Mouse (Mus musculus): ENCODE measurements at regions not wholly inside any gene's neighbourhood (a gene's known extent, or its start where the extent isn't known, plus 50 kb on each side); places are given as distances from the start of the nearest gene placed in this dataset.
A peak's percentile ranks its signal among the peaks of the same experiment; 100 is the strongest.

DNA sequence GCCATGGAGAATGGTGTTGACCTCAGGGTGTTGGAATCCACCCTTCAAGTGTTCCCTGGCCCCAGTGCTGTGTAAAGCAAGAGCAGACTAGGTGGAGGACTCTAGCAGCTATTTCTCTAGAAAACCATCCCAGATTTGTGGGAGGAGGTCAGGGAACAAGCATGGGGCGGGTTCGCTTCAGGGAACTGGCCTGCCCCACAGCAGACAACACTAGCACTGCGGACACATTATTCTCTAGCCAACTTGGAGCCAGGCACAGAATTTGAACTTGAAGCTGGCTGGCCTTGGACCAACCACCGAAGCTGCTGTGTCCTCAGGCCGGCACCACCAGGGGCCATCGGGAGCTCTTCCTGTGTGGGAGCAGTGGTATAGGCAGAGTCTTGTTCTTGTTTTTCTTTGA is 227.5 kb upstream of the Adra1b start:
- ATAC-seq (replicated peaks in 1 of 2; ENCODE audit: insufficient read depth in 1 of 2, low FRiP score in 2 of 2, low TSS enrichment in 1 of 2, low read depth in 1 of 2, poor library complexity in 2 of 2, severe bottlenecking in 2 of 2), result no peak

GRCm38 (mm10) chr11:44133244-44133643 is 232.2 kb upstream of the Adra1b start:
- ATAC-seq (replicated peaks in 1 of 2; ENCODE audit: insufficient read depth in 1 of 2, low FRiP score in 2 of 2, low TSS enrichment in 1 of 2, low read depth in 1 of 2, poor library complexity in 2 of 2, severe bottlenecking in 2 of 2), result no peak

GRCm38 (mm10) chr11:44136024-44136423 is 235.0 kb upstream of the Adra1b start:
- peak; percentile 92 to 97 for ATAC-seq (replicated peaks in 1 of 2; ENCODE audit: insufficient read depth in 1 of 2, low FRiP score in 2 of 2, low TSS enrichment in 1 of 2, low read depth in 1 of 2, poor library complexity in 2 of 2, severe bottlenecking in 2 of 2)

DNA sequence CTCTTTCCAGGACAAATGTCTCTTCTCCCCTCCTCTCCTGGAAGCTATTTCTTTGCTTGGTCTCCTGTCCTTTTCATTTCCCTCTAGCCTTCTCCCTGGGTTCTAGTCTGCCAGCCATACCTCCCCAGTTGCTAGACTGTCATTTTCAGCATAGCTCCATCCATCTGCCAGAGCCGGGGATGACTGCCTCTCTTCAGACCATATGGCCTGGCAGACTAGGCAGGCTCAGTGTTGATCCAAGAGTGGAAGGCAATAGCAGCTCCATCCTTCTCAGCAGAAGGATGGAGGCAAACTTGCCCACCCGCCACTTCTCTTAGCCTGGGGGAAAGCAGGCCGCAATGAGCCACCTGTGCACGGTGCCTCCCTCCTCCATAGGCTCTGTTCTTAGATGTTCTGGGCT is 242.0 kb upstream of the Adra1b start:
- no peak for ATAC-seq (replicated peaks in 1 of 2; ENCODE audit: insufficient read depth in 1 of 2, low FRiP score in 2 of 2, low TSS enrichment in 1 of 2, low read depth in 1 of 2, poor library complexity in 2 of 2, severe bottlenecking in 2 of 2)

- no peak for ATAC-seq (replicated peaks in 1 of 2; ENCODE audit: insufficient read depth in 1 of 2, low FRiP score in 2 of 2, low TSS enrichment in 1 of 2, low read depth in 1 of 2, poor library complexity in 2 of 2, severe bottlenecking in 2 of 2)
These were observed 243.5 kb upstream of the Adra1b start for GRCm38 (mm10) chr11:44144477-44144876.

DNA sequence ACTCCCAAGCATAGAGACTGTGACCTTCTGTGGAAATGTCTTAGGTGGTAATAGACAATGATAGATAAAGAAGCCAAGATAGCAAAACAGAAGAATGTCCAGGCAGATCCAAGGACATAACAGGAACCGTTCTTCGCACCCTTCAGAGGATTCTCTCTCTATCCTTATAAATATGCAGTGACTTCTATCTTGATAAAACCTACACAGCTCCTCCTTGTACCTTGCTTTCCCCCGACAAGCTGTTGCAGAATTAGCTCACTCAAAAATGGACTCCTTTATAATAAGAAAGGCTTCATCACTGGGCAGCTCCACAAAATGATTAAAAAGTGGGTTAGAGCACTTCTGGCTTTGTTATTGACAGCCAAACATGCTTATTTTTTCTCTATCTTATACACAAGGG is 245.4 kb upstream of the Adra1b start:
- no peak for ATAC-seq (replicated peaks in 1 of 2; ENCODE audit: insufficient read depth in 1 of 2, low FRiP score in 2 of 2, low TSS enrichment in 1 of 2, low read depth in 1 of 2, poor library complexity in 2 of 2, severe bottlenecking in 2 of 2)

- ATAC-seq (replicated peaks in 1 of 2; ENCODE audit: insufficient read depth in 1 of 2, low FRiP score in 2 of 2, low TSS enrichment in 1 of 2, low read depth in 1 of 2, poor library complexity in 2 of 2, severe bottlenecking in 2 of 2), result no peak
These were observed 246.3 kb upstream of the Il12b start for GRCm38 (mm10) chr11:44153576-44153975.

GRCm38 (mm10) chr11:44155591-44155990 is 244.3 kb upstream of the Il12b start:
- no peak for ATAC-seq (replicated peaks in 1 of 2; ENCODE audit: insufficient read depth in 1 of 2, low FRiP score in 2 of 2, low TSS enrichment in 1 of 2, low read depth in 1 of 2, poor library complexity in 2 of 2, severe bottlenecking in 2 of 2)

DNA sequence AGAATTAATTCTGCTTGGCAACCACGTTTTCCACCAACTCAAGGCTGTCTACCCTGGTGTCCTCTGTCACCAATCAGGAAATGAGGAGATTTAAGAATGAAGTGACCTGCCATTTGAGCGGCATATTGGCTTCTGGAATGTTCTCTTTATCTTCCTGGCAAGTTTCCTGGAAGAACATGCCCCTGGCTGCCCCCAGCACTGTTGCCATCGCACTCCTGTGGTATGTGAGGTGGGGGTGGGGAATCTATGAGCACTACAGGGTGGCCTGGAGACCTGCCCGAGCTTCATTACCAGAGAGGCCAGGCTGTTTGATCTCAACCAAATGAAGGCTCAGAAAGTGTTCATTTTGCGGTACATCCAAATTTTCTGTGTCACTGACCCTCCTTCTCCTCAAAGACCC is 243.8 kb upstream of the Il12b start:
- no peak for ATAC-seq (replicated peaks in 1 of 2; ENCODE audit: insufficient read depth in 1 of 2, low FRiP score in 2 of 2, low TSS enrichment in 1 of 2, low read depth in 1 of 2, poor library complexity in 2 of 2, severe bottlenecking in 2 of 2)

- no peak for ATAC-seq (replicated peaks in 1 of 2; ENCODE audit: insufficient read depth in 1 of 2, low FRiP score in 2 of 2, low TSS enrichment in 1 of 2, low read depth in 1 of 2, poor library complexity in 2 of 2, severe bottlenecking in 2 of 2)
These were observed 243.1 kb upstream of the Il12b start for GRCm38 (mm10) chr11:44156490-44157345.

- ATAC-seq (replicated peaks in 1 of 2; ENCODE audit: insufficient read depth in 1 of 2, low FRiP score in 2 of 2, low TSS enrichment in 1 of 2, low read depth in 1 of 2, poor library complexity in 2 of 2, severe bottlenecking in 2 of 2), result no peak
These were observed 241.6 kb upstream of the Il12b start for GRCm38 (mm10) chr11:44158236-44158635.

DNA sequence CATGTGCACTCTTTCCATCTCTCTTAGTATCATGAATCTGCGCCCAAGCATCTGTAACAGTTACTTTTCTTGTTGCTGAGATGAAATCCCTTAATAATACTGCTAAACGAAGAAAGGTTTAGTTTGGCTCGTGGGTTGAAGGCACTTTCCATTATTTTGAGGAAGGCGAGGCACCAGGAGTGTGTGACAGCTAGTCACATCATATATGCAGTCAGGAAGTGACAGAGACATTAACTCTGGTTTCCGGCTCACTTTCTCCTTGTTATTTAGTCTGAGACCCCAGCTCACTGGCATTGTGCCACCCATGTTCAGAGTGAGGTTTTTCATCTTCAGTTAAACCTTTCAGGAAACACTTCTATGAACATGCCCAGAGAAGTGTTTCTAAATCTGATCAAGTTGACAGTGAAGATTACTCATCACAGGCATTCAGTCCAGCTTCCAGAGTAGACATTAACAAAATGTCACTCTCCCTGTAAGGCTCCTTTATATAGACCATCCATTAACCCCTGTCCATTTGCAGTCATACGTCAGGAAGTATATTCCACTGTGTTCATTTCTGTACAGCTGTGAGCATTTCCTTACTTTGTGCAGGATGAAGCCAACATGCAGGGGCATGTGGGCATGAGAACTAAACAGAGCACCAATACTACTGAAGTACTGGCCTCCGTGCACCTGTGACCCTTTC is 238.0 kb upstream of the Il12b start:
- 0 out of 4 replicates have a peak, but pooled peaks of 1 of the 2 experiments have one; percentile 17 for ATAC-seq (replicated peaks in 1 of 2; ENCODE audit: insufficient read depth in 1 of 2, low FRiP score in 2 of 2, low TSS enrichment in 1 of 2, low read depth in 1 of 2, poor library complexity in 2 of 2, severe bottlenecking in 2 of 2)

GRCm38 (mm10) chr11:44163049-44163448 is 236.8 kb upstream of the Il12b start:
- ATAC-seq (replicated peaks in 1 of 2; ENCODE audit: insufficient read depth in 1 of 2, low FRiP score in 2 of 2, low TSS enrichment in 1 of 2, low read depth in 1 of 2, poor library complexity in 2 of 2, severe bottlenecking in 2 of 2), result no peak

DNA sequence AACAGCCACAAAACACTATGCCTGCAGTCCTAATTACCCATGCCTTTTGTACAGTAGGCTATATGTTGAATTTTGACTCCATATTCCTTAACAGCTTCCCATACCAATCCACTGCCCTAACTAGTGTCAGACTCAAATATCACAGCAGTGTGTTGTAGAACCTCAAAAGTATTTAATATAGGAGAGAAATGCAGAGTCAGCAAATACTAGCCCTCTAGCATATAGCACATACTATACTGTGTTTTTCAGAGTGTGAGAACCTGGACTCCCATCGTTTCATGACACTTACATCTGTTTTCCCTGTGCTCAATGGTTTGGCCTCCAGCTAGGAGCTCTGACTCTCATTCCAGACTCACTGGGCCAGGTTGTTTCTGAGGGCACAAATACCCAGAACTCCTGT is 236.1 kb upstream of the Il12b start:
- ATAC-seq (replicated peaks in 1 of 2; ENCODE audit: insufficient read depth in 1 of 2, low FRiP score in 2 of 2, low TSS enrichment in 1 of 2, low read depth in 1 of 2, poor library complexity in 2 of 2, severe bottlenecking in 2 of 2), result no peak

DNA sequence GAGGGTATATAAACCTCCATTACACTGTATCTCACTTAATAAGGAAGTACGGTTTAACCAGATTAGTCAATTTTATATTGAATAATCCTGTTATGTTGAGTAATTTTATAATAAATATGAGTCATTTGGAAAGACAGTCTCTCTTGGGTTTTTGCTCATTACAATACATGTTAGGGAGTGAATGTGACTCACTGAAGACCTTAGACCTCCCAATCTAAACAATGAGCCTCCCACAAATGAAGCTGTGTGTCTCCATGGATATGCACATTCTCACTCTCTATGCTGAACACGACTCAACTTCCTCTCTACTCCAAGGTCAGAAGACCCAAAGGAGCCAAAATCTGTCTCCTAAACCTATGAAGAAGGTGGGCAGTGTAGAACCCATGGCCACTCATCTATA is 235.7 kb upstream of the Il12b start:
- no peak for ATAC-seq (replicated peaks in 1 of 2; ENCODE audit: insufficient read depth in 1 of 2, low FRiP score in 2 of 2, low TSS enrichment in 1 of 2, low read depth in 1 of 2, poor library complexity in 2 of 2, severe bottlenecking in 2 of 2)

- ATAC-seq (replicated peaks in 1 of 2; ENCODE audit: insufficient read depth in 1 of 2, low FRiP score in 2 of 2, low TSS enrichment in 1 of 2, low read depth in 1 of 2, poor library complexity in 2 of 2, severe bottlenecking in 2 of 2), result no peak
These were observed 232.0 kb upstream of the Il12b start for GRCm38 (mm10) chr11:44167724-44168500.

GRCm38 (mm10) chr11:44172478-44172877 is 227.4 kb upstream of the Il12b start:
- peak; percentile 44 to 53; a peak in 3 of 4 replicates for ATAC-seq (replicated peaks in 1 of 2; ENCODE audit: insufficient read depth in 1 of 2, low FRiP score in 2 of 2, low TSS enrichment in 1 of 2, low read depth in 1 of 2, poor library complexity in 2 of 2, severe bottlenecking in 2 of 2)

DNA sequence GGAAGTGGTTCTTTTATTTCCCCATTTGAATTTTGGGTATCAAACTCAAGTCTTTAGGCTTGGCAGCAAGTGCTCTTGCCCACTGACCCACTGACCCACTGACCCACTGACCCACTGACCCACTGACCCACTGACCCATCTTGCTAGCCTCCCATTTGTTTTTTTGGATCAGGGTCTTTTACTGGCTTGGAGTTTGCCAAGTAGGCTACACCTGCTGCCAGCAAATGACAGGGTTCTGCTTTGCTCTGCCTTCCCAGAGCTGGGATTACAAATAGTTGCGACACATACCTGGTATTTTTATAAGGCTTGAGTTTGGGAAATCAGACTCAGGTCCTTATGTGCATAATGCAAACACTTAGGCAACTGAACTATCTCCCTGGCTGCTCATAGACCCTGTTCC is 226.7 kb upstream of the Il12b start:
- no peak for ATAC-seq (replicated peaks in 1 of 2; ENCODE audit: insufficient read depth in 1 of 2, low FRiP score in 2 of 2, low TSS enrichment in 1 of 2, low read depth in 1 of 2, poor library complexity in 2 of 2, severe bottlenecking in 2 of 2)

All from hematopoietic stem cell, adult 5-6 weeks (primary cell).